Mouse (Mus musculus): ENCODE results near the gene Ppp1r1b. TPM values are rescaled to one million over a fixed set of nuclear protein-coding genes. Genes with fewer than 3 reads are reported as not detected.
A peak's percentile ranks its signal among the peaks of the same experiment; 100 is the strongest.

Gene Ppp1r1b
- polyA plus RNA-seq, 1 experiment, result 0.34 TPM

DNA sequence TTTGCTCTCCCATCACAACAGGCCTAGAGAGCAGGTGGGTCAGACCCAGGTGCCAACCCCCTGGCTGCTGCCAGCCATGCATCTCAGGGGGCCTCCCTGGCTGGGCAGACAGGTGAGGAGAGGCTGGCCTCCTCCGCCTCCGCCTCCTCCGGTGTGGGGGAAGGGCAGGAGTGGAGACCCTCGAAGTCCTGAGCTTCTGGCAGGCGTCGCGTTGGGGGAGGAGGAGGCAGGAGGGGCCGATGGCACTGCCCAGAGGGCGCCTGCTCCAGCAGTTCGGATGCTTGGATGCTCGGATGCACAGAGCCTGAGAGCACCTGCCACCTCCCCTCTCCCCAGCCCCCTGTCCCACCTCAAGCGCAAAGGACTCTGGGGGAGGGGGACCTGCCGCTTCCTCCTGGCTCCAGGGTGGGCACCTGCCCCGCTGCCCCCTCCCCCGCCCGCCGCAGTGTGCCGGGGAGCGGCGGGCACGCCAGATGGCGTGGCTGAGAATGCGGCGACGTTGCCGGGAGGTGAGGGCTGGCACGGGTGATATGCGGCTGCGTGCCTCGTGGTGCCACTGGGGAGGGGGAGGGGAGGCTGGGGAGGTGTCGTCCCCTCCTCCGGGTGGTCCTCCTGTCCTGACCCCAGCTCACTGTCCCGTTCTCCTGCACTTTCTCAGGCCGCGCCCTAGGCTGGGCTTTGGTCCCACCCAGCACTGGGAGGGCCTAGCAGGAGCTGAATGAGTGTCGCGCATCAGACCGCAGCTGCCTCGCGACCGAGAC, 14.0 kb upstream of the Ppp1r1b start:
- H3K27me3 ChIP-seq (replicated peaks), result peaks cover 100% of the 10 kb centered on the region
- H3K36me3 ChIP-seq (replicated peaks; ENCODE audit: low read length), result no peaks in the 10 kb centered on the region
- no peak for TF ChIP-seq FLI1 (IDR thresholded peaks at IDR 0.05; ENCODE audit: low read length)
- no peak for TF ChIP-seq GATA1 (IDR thresholded peaks at IDR 0.05; ENCODE audit: borderline replicate concordance, low read length)
- H3K9me3 ChIP-seq, result no peaks in the 10 kb centered on the region; the same call in 1 of the 2 replicates
- H3K4me1 ChIP-seq, result peaks cover 26% of the 10 kb centered on the region
- H3K4me3 ChIP-seq (replicated peaks), result peak overlapping the region; percentile 74

- Histone ChIP-seq H3K4me3 (replicated peaks) (no peak overlapping the region), H3K9me3 (no peaks in the 10 kb centered on the region; the same call in 1 of the 2 replicates), H3K4me1 (peaks cover 26% of the 10 kb centered on the region), H3K27me3 (replicated peaks) (peaks cover 100% of the 10 kb centered on the region), H3K36me3 (replicated peaks; ENCODE audit: low read length) (no peaks in the 10 kb centered on the region)
- TF ChIP-seq GATA1 (IDR thresholded peaks at IDR 0.05; ENCODE audit: borderline replicate concordance, low read length) (no peak), FLI1 (IDR thresholded peaks at IDR 0.05; ENCODE audit: low read length) (no peak)
Measured at GRCm38 (mm10) chr11:98335250-98335649, 13.0 kb upstream of the Ppp1r1b start.

DNA sequence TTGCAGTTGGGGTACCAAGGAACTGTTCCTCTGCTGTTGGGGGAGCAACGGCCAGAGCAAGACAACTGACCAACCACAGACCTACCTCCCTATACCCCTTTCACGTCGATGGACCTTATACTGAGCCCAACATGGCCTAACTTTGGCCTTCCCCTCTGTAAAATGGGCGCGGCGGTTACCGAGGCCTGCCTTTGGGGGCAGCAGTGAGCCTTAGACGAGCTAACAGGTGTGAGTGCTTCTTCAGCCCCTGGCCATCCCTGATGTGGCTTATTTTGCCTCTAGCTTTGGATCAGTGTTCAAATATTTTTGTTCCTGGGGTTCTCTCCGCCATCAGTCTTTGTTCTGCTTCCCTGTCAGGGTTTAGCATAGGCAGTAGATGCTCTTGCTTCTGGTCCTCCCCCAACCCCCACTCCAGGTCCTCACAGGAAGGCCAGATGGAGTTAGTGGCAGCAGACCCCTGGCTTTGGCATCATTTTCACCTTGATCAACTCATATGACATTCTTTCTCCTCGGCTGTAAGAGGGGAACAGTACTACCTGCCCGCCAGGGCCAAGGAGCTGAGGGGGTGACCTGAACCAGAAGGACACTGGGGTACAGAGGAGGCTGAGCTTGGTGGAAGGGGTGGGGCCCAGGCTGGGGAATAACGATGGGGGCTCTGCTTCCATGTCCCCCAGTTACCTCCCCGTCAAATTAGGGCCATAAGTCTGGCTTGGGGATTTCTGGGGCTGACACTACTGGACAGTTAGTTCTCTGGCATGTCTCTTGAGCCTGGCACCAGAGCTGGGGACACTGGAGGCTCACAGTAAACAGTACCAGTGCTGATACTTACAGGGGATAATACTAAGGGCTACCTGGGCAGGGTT, 11.7 kb upstream of the Ppp1r1b start:
- Histone ChIP-seq H3K4me3 (replicated peaks) (no peak overlapping the region), H3K9me3 (no peaks in the 10 kb centered on the region; the same call in 1 of the 2 replicates), H3K36me3 (replicated peaks; ENCODE audit: low read length) (no peaks in the 10 kb centered on the region), H3K4me1 (peaks cover 26% of the 10 kb centered on the region), H3K27me3 (replicated peaks) (peaks cover 97% of the 10 kb centered on the region)
- TF ChIP-seq FLI1 (IDR thresholded peaks at IDR 0.05; ENCODE audit: low read length) (no peak), GATA1 (IDR thresholded peaks at IDR 0.05; ENCODE audit: borderline replicate concordance, low read length) (no peak)

DNA sequence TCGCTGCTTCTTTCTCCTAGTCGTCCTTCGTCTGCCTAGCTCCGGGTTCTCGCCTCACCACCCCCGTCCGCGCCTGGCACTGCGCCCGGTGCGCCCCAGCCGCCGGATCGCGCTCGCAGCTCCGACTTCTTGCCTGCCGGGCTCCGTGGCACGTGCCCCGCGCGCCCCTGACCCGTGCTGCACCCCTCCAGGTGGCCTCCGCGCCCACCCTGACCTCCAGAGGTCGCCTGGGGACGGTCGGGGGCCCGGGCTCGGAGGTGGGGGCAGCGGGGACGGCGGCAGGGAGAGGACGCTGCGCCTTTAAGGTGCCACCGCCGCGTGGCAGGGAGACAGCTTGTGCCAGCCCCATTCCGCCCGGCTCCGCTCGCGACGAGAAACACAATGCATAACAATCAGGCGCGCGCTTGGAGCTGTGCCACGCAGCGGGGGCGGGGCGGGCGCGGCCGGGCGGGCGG, 9.7 kb upstream of the Ppp1r1b start:
- TF ChIP-seq FLI1 (IDR thresholded peaks at IDR 0.05; ENCODE audit: low read length) (no peak), GATA1 (IDR thresholded peaks at IDR 0.05; ENCODE audit: borderline replicate concordance, low read length) (no peak)
- Histone ChIP-seq H3K4me1 (peaks cover 37% of the 10 kb centered on the region), H3K36me3 (replicated peaks; ENCODE audit: low read length) (no peaks in the 10 kb centered on the region), H3K4me3 (replicated peaks) (peak overlapping the region; percentile 76), H3K27me3 (replicated peaks) (peaks cover 92% of the 10 kb centered on the region), H3K9me3 (no peaks in the 10 kb centered on the region)

DNA sequence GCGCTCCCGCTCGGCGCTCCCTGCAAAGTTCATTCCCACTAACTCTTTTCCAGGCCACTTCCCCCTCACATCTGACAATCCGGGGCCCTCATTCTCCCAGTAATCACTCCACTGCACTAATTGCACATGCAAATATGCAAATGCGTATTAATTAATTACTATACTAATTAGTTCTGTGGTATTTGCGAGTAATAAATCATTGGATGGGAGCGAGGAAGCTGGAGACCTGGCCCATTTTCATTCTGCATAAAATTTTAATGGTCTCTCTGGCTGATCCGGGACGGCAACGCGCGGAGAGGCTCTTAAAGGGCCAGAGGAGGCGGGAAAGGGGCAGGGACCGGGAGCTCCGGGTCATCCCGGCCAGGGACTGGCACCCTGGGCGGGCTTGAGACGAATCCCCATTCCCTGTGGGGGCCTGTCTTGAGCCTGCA, 9.1 kb upstream of the Ppp1r1b start:
- Histone ChIP-seq H3K27me3 (replicated peaks) (peaks cover 92% of the 10 kb centered on the region), H3K4me1 (peaks cover 36% of the 10 kb centered on the region), H3K4me3 (replicated peaks) (no peak overlapping the region), H3K36me3 (replicated peaks; ENCODE audit: low read length) (no peaks in the 10 kb centered on the region), H3K9me3 (no peaks in the 10 kb centered on the region)
- no peak for TF ChIP-seq GATA1 (IDR thresholded peaks at IDR 0.05; ENCODE audit: borderline replicate concordance, low read length)
- no peak for TF ChIP-seq FLI1 (IDR thresholded peaks at IDR 0.05; ENCODE audit: low read length)

GRCm38 (mm10) chr11:98339679-98340287, 8.4 kb upstream of the Ppp1r1b start:
- Histone ChIP-seq H3K4me3 (replicated peaks) (no peak overlapping the region), H3K27me3 (replicated peaks) (peaks cover 89% of the 10 kb centered on the region), H3K4me1 (peaks cover 29% of the 10 kb centered on the region), H3K9me3 (no peaks in the 10 kb centered on the region), H3K36me3 (replicated peaks; ENCODE audit: low read length) (no peaks in the 10 kb centered on the region)
- TF ChIP-seq GATA1 (IDR thresholded peaks at IDR 0.05; ENCODE audit: borderline replicate concordance, low read length) (no peak), FLI1 (IDR thresholded peaks at IDR 0.05; ENCODE audit: low read length) (no peak)

- Histone ChIP-seq H3K9me3 (no peaks in the 10 kb centered on the region), H3K4me1 (peaks cover 28% of the 10 kb centered on the region), H3K27me3 (replicated peaks) (peaks cover 85% of the 10 kb centered on the region), H3K36me3 (replicated peaks; ENCODE audit: low read length) (no peaks in the 10 kb centered on the region), H3K4me3 (replicated peaks) (no peak overlapping the region)
- TF ChIP-seq FLI1 (IDR thresholded peaks at IDR 0.05; ENCODE audit: low read length) (no peak), GATA1 (IDR thresholded peaks at IDR 0.05; ENCODE audit: borderline replicate concordance, low read length) (no peak)
Measured at GRCm38 (mm10) chr11:98340597-98340996, 7.6 kb upstream of the Ppp1r1b start.

DNA sequence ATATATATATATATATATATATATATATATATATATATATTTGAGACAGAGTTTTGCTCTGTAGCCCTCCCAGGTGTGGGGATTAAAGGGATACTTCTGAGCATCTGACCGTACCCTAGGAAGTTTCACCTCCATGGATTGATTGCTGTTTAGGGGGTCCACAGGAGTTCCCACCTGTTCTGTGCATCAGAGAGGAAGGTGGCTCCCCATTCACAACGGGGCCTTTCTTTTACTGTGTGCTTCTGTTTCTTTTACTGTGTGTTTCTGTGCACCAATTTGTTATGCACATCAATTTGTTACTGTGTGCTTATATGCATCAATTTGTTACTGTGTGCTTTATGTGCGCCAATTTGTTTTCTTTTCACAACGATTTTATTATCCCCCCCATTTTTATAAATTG, 7.0 kb upstream of the Ppp1r1b start:
- no peak for TF ChIP-seq FLI1 (IDR thresholded peaks at IDR 0.05; ENCODE audit: low read length)
- TF ChIP-seq GATA1 (IDR thresholded peaks at IDR 0.05; ENCODE audit: borderline replicate concordance, low read length), result no peak
- H3K4me3 ChIP-seq (replicated peaks), result no peak overlapping the region
- H3K4me1 ChIP-seq, result peaks cover 30% of the 10 kb centered on the region
- H3K27me3 ChIP-seq (replicated peaks), result peaks cover 83% of the 10 kb centered on the region
- H3K36me3 ChIP-seq (replicated peaks; ENCODE audit: low read length), result no peaks in the 10 kb centered on the region
- H3K9me3 ChIP-seq, result no peaks in the 10 kb centered on the region

All from megakaryocyte, embryonic 14.5 days (primary cell).